Mouse (Mus musculus) left cerebral cortex, postnatal 36 days (tissue): ENCODE measurements at regions not wholly inside any gene's neighbourhood (a gene's known extent, or its start where the extent isn't known, plus 50 kb on each side); places are given as distances from the start of the nearest gene placed in this dataset.
"Not testable (repeated sequence)": the region's sequence is repeated elsewhere in the genome, so short reads cannot be mapped to it uniquely, and the experiment has no call there.

Source experiments
- DNase-seq, 2 experiments: peaks; one replicate each; pipeline ENCODE4 v3.0.0; 2021 to 2022; ENCODE audit warnings: low spot score in 2 of 2, mixed read lengths in 1 of 2
- intact Hi-C: fragments of 180-260 bp; cut with DNase I; formaldehyde crosslinking; loops from one replicate; pipeline ENCODE4 v1.15.1; 2025

DNA sequence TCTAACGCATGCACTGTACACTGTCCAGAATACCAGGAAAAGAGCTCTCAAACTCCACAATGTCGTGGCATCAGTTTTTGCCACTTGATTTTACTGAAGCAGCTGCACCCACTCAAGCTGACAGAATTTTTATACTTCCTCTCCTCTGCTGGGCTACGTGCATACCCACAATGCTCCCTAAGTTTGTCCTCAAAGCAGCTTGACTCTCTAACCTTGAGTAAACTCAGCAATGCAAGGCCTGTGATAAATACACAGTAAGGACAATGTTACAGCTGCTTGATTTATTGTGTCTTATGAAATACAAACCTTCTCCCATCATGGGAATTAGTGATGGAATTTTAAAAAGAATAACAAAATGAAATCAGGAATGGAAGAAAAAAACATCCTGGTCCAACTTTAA, 129.7 kb downstream of the Trmt11 start:
- intact Hi-C loops = no loop called here
- DNase-seq = no peak

DNA sequence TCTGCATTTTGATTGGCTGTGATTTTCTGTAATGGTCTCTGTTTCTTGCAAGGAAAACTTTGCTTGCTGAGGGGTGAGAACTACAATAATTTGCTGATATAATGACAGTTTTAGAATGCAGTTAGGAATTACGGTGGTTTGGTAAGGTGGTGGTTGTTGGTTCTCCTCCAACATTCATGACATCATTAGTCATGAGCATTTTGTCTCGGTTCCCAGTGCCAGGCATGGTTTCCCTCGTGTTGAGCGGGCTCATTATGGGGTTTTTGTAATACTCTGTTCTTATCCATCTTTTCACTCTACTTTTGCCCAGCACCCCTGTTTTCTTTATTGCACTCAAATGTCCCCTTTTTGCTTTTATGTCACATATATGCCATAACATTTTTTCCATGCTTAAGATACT, 149.9 kb downstream of the Trmt11 start:
- intact Hi-C loops = no loop called here
- no peak for DNase-seq

DNA sequence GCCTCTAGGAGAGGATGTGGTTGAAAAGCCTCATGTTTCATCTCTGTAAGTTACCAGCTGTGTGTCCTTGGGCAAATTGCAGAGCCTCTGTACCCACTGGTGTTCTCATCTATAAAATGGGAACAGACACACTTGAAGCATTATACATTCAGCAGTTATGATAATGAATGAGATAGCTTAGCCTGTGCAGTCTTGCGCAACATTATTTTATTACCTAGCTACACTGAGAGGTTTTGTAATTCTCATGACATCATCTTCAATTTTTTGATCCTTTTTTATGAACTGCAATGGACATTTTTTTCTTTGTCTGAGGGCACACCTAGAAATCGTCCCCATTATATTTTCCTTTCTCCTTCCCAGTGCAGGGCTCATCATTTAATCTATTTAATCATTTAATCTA, 153.5 kb downstream of the Trmt11 start:
- intact Hi-C loops = no loop called here
- no peak for DNase-seq

DNA sequence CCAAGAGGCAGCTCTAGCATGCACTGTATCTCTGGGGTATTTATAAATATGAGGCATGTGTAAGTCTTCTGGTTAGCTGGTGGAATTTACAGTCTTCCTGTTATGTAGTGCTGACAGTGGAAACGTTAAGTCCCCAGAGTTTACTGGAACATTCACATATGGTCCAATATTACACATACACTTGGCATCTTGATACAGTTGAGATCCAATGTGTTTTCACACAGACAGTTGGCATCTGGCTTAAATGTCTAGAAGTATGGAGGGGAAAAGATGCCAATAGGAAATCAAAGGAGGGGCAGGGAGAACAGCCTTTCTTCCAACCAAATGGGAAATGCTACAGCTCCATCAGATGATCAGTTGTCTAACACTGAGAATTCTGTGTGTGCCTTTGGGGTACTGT, 154.0 kb downstream of the Trmt11 start:
- no peak for DNase-seq
- intact Hi-C loops = no loop called here

DNA sequence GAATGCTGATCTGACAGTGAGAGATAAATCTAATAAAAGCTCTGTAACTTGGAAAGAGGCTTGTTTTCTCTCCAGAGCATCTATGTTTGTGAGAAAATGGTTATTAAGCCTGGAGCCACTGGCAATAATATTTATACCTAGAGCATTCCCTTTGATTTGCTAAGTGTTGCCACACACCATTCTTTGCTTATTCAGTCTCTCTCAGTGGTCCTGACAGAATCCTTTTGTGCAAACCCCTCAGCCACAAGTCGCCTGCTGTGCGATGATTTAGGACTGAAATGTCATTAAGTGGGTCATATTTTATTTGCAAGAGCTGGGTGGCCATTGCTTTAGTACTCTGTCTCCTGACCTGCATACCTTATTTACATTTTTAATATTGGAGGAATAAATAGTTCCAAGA, 160.7 kb downstream of the Trmt11 start:
- intact Hi-C loops = no loop called here
- no peak for DNase-seq

DNA sequence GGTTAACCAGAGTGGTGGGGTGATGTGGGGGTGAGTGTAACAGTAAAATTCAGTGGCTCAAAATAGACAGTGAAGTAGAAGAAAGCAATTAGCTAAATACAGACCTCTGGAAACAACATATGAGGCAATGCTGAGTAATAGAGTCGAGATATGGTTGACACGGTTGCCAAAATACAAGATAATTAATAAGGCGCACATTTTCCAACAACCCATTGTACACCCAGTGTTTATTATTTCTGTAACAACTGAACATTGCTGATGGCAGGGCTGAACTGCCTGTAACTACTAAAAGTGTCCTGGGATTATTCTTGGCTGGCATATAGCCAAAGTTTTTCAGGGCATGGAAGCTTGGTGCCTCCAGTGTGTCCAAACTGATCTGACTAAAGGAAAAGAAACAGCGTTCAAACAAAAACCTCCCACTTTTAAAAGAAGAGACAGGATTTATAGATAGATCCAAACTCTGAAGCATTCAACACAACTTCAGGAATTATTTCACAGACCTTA, 174.1 kb downstream of the Trmt11 start:
- intact Hi-C loops = no loop called here
- DNase-seq = no peak

DNA sequence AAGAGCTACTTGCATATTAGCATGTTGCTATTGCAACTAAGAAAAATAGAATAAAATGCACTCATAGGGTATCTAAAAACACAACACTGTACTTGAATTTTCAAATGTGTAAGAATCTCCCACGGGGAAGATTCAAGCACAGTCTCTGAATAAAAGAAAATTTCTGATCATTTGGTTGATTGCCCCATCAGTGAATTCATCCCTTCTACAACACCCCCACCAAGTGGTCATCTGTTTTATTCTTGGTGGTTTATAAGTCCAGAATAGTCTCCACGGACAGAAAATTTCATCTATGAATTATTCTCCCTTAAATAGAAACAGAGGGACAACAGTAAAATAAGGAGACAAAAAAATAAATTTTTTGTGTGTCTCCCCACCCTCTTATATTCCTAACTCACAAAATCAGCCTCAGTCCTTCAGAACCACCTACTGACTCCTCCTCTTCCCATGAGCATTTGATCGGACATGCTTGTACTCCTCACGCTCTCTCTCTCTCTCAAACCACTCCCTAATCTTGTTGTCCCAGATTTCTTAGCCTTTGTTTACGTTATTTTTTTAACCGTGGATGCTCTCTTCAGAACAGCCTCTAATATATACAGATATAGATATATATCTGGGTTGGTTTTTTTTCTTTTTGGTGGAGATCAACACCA, 181.0 kb downstream of the Trmt11 start:
- intact Hi-C loops = loop anchor here (5.0 kb wide), 1 partner anchor 887 kb away; no protein-coding TSS in a partner anchor
- DNase-seq = no peak

DNA sequence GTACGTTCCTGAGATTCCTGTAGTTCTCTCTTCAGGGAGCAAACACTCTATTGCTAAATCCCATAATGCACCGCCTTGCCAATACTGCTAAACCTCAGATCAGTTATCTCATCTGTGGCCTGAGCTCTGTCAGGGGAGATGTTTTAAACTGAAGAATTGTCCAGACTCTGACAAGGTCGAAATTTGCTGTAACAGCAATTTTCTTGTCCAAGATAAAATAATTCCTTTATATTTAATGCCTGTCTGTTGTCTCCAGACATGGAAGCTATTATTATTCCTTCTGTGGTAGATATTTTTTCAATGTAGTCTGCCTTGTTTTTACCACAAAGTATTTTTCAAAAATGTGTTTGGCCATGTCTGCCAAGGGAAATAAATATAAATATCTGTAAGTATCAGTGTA, 184.2 kb downstream of the Trmt11 start:
- intact Hi-C loops = no loop called here

DNA sequence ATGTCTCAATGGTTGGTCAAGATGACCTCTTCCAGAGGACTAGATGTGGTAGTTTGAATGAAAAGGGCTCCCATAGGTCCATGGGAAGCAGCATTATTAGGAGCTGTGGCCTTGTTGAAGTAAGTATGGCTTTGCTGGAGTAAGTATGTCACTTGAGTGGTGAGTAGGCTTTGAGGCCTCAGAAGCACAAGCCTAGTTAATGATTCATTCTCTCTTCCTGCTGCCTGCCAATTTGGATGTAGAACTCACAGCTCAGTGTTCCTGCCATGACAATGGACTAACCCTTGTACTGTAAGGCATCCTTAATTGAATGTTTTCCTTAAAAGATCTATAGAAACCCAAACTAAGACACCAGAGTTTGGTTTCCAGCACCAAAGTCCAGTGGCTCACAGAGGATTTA, 188.8 kb downstream of the Trmt11 start:
- DNase-seq = no peak
- intact Hi-C loops = no loop called here

More for the DNA sequence above, 184.2 kb downstream of the Trmt11 start:
- no peak for DNase-seq

DNA sequence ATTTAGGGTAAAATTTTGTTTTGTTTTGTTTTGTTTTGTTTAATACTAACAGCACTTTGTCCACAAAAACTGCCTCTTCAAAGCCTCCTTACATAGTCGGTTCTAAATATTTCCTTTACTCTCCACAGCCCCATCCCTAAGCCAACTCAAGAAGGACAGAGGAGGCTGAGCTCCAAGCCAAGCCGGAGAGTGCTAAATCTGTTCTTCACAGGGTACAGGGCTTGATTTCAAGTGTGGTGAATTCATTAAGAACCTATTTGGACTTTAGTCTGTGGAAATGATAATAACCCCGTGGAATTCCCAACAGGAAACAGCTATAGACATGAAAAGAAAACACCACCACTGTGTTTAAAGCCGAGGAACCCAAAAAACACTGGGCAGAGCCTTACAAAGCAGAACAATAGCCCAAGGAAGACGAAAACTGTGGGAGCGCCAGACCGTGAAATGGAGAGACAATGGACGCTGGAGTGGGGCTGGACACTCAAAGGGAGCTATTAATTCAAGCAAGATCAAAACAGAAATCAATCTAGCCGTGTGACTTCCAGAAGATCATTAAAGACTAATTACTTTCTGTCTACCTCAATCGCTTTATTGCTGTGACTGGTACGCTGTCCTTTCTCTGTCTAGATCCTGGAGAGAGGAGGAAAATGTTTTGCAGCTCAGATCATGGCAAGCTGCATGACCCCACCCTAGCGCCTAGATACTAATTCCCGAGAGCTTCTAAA, 194.7 kb downstream of the Trmt11 start:
- intact Hi-C loops = no loop called here
- DNase-seq = no peak

DNA sequence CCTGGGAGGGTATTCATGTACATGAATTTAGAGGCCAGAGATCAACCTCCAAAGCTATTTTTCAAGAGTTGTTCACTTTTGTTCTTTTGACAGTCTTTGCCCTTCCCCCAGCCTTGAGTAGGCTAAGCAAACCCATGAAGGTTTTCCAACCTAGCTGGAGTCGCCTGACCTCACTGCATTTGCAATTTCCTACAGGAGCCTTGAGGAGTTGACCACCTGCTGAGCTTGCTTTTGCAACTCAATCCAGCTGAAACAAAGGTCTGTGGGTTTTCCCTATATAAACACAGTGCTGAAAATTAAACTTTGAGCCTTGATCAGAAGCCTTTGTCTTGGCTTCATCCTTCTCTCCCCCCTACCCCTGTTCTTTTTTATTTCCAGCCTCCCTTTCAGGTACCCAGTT, 170.2 kb upstream of the Cenpw start:
- intact Hi-C loops = no loop called here
- DNase-seq = no peak

DNA sequence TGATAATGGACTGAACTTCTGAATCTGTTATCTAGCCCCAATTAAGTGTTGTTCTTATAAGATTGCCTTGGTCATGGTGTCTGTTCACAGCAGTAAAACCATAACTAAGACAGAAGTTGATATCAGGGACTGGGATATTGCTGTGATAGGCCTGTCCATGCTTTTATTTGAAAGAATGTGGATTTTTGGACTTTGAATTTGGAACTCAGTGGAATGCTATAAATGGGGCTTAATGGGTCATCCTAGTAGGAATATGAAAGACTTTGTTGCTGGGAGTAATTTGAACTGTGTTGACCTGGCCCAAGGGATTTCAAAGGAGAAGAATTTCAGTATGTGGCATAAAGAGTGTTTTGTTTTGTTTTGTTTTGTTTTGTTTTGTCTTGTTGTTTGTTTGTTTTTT, 160.5 kb upstream of the Cenpw start:
- DNase-seq, intact Hi-C loops: not testable (repeated sequence)

DNA sequence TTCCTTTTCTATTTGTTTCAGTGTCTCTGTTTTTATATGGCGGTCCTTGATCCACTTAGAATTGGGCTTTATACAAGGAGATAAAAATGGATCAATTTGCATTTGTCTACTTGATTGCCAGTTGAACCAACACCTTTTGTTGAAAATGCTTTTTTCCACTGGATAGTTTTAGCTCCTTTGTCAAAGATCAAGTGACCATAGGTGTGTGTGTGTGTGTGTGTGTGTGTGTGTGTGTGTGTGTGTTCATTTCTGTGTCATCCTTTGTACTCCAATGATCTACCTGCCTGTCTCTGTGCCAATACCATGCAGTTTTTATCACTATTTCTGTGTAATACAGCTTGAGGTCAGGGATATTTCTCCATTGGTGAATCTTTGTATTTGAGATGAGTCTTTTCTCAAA, 158.7 kb upstream of the Cenpw start:
- intact Hi-C loops = no loop called here
- DNase-seq = no peak

DNA sequence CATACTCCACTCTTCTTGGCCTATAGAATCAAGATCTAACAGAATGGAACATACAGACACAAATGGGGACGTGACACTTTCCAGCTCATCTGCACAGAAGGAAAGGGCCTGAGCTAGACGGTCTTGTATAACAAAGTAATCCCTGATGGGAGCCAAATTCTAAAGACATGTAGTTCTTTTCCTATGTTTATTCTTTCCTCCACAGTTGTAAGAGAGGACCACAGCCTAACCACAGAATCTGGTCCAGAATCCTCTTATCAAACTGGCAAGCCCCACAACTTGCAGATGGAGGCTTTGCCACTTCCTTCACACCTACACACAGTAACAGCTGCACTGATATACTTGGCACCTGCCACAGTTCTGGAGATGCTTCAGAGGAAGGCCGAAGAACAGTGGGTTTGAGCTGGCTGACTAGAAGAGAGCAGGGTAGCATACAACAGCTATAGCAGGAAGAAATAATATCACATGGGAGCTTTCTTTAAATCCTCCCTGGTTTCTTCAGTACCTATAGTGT, 142.7 kb upstream of the Cenpw start:
- DNase-seq = peak; percentile 34 to 54
- intact Hi-C loops = no loop called here

DNA sequence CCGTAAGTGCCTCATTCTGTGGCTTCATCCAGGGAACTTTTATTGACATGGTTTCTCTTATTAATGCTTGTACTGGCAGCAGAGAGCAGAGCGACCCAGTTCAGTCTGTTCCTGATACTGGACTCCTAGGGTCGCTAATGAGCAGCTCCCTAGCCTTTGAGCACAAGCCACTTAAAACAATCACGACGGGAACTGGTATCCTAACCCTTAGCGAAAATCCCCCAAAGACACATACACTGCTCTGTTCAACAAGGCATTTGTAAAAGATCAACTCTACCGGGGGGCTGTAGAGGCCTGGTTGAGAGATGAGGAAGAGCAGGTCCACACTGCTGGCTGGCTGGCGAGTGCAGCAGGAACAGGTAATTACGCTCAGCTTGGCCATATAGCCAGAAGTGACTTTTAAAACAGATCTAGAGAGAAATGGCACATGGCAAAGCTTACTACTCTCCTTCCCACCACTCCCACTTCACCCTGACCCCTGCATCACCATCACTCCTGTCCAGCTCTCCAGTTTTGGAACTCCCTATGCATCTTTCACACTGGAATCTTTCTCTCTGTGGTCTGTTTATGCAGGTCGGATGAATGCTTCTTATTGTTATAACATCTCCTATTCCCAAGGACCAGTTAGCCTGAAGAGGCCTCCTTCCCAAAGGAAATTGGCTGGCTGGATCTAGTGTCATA, 128.1 kb upstream of the Cenpw start:
- no peak for DNase-seq
- intact Hi-C loops = no loop called here

DNA sequence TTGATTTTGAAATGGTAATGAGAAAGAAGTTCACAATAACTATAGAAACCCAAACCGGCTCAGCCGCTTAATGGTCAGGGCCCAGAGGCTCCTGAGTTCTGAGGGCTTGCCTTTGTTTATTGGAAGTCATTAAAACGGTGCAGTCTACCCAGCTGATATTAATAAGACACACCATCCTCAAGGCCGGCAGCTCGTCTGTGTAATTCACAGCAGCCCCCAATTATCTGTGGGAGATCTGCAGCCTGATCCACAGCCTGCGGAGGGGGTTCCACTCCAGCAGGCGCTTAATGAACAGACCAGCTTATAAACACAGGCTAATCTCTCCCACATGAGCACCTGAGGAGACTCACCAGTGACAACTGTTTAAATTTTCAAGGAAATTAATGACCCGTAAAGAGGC, 127.5 kb upstream of the Cenpw start:
- intact Hi-C loops = no loop called here
- DNase-seq = no peak

DNA sequence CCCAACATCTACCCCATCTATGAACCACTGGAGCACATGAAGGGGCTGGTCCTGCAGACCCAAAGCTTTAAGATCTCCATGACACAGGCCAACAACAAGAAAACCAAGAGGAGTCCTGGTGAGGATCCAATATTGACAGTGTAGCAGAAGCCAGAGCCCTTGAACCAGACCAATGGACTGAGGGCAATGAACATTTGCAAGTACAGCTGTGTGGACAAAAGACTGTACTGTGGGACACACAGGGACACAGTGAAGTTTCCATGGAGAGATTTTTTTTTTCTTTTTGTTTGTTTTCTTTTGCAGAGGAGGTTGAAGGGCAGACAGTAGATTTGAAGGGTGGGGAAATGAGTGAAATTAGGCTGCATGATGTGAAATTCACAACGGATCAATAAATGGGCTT, 126.5 kb upstream of the Cenpw start:
- intact Hi-C loops = no loop called here
- DNase-seq = no peak

DNA sequence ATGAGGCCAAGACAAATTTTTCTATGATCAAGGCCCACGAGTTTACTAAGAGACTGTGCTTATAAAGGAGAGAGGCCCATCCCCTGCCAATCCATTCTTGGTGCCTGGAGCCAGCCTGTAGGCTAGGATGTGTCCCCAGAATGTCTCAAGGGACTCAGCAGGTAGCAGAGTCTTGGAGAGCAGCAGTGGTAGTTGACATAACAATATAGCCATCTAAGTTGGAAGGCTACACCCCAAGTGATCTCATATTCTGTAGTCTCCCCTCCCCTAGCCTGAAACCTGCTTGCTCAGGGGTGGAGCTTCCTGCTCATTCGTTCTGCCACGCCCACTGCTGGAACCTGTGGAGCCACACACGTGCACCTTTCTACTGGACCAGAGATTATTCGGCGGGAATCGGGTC, 95.5 kb upstream of the Cenpw start:
- intact Hi-C loops, DNase-seq: not testable (repeated sequence)

DNA sequence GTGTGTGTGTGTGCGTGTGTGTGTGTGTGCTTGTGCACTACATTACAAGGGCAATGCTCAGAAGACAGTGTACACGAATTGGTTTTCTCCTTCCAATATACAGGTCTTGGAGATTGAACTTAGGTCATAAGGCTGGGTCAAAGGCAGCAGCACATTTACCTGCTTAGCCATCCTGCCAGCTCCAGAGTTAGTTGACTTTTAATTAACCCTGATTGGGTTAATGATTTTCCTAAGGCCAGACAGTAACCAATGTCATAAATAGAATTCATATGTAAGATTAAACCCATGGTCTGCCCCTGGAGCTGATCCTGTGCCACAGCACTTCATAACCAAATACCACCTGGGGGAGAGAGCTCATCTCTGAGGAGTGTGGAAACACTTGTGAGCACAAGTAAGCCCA, 81.3 kb upstream of the Cenpw start:
- no peak for DNase-seq
- intact Hi-C loops = no loop called here

DNA sequence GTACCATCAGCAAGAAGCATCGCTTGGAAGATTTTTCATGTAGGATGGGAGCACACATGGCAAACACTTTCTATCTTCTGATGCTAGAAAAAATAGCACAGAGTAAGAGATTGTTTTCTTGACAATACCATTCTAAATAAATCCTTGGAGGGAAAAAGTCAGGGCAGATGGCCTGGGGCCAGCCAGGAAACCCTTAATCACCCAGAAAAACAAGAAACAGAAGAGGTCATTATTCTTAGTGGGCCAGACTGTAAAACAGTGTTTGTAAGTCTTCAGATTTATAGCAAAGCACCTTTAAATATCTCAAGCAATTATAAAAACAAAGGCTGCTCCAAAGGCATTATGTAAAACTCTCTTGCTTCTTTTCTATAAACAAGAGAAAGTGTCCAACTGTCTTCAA, 80.1 kb upstream of the Cenpw start:
- DNase-seq = no peak
- intact Hi-C loops = no loop called here

DNA sequence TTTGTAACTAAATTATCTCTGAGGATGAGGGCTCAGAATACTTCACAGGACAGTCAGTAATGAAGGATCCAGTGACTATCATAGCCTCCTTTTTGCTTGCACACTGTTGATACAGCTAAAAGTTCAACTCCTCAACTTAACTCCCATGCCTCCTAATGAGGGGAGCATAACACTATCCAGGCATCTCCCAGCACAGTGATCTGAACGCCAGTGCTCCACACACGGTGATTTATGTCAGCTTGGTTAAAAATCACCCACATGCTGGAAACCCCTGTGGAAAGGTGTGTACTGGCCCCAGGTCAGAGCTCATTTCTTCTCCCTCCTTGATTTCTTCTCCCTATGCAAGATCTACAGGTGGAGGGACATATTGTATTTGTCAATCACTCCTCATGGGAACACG, 79.6 kb upstream of the Cenpw start:
- intact Hi-C loops = no loop called here
- DNase-seq = no peak
